Mouse (Mus musculus) lung, postnatal 0 days (tissue): ENCODE measurements at regions not wholly inside any gene's neighbourhood (a gene's known extent, or its start where the extent isn't known, plus 50 kb on each side); places are given as distances from the start of the nearest gene placed in this dataset.

Experiments used
- CTCF ChIP-seq: IDR thresholded peaks from 2 replicates; pipeline ENCODE4 v1.5.1; 2016; ENCODE audit warnings: antibody characterized with exemption, mild to moderate bottlenecking
- EP300 ChIP-seq: IDR thresholded peaks from 2 replicates; pipeline ENCODE4 v1.6.1; 2016; ENCODE audit warnings: antibody characterized with exemption, mild to moderate bottlenecking, control low read depth

- TF ChIP-seq CTCF (no peak), EP300 (no peak)
Measured at GRCm38 (mm10) chr8:30924160-30924534, 2504.4 kb upstream of the 5930422O12Rik start.
